Mouse (Mus musculus): ENCODE data around the gene Ankrd13d.

DNA sequence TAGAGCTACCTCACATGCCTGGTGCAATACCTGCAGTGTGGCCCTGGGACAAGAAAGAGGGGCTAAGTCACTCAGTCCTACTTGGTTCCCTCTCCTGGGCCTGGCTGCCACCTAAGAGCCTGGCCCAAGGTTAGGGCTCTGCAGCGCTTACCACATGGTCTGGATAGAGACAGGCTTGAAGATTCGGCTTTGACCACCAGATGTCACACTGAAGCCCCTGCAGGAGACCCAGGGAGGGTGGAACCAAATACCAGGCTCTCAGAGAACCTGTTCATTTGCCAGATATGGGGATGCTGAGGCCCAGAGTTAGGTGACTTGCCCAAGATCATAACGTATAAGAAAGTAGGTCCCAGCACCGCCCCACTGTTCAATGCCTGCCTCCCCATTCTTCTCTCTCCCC, 17.0 kb downstream of the Ankrd13d start:
- no peak for TF ChIP-seq CTCF (IDR thresholded peaks at IDR 0.05; ENCODE audit: insufficient read depth, low read length)
- no peak for TF ChIP-seq POLR2A (IDR thresholded peaks at IDR 0.05; ENCODE audit: borderline replicate concordance, extremely low read depth, low read depth, low read length)
